8 mouse cellular contexts compared by ENCODE assay signal in the genomic region with DNA sequence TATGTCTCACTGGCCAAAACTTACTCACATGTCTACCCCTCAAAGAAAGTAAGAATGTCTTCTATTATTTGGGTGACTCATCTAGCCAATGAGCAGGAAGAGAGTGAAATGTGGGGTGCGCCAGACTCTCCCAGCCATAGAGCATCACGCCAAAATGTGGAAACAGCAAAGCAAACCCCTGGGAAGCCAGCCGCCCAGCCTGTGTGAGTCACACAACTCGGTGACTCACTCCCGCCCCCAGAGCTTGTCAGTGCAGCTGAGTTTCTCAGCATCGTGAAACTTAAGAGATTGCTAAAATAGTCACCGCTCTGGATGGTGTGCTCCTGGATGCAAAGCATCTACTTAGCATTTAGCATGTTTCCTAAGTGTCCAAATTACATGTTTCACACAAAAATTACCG. TPM values are rescaled to one million over a fixed set of nuclear protein-coding genes. Genes with fewer than 3 reads are reported as not detected.
DNase-seq lines count a peak whose midpoint lies in the region; ATAC-seq lines count a peak whose summit lies in the region.

No protein-coding gene starts in this region.

- DNase-seq in urinary bladder, postnatal 14 days (ENCODE audit: low spot score), result peak; percentile 83
- no peak for DNase-seq in urinary bladder, postnatal 10 days (ENCODE audit: low spot score)
- peak; percentile 28 to 45 for DNase-seq in layer of hippocampus, postnatal 25 days (ENCODE audit: extremely low spot score in 1 of 2, low spot score in 1 of 2)
- peak; percentile 79 for DNase-seq in skeletal muscle tissue, adult 2 months (ENCODE audit: low read depth, low spot score)
- no peak for DNase-seq in embryo, embryonic 10 days (ENCODE audit: low spot score)

- H3K4me2 ChIP-seq in forebrain, embryonic 13.5 days, result peak overlapping the region; percentile 27; the same call in 1 of the 2 replicates
- peak overlapping the region; percentile 62 for H3K4me2 ChIP-seq in heart, embryonic 16.5 days (ENCODE audit: low read depth, low read length)

- no peaks in the 10 kb centered on the region for H3K79me2 ChIP-seq in macrophage (ENCODE audit: inconsistent target)

- H3K9ac ChIP-seq in forebrain, embryonic 13.5 days, result no peak overlapping the region
- H3K9ac ChIP-seq in heart, embryonic 16.5 days (ENCODE audit: low read length), result no peak overlapping the region; the same call in 1 of the 2 replicates

- no peak overlapping the region for H3K27ac ChIP-seq in forebrain, embryonic 13.5 days
- 0 out of 2 replicates have a peak overlapping the region, but pooled peaks have one; percentile 20 for H3K27ac ChIP-seq in heart, embryonic 16.5 days (ENCODE audit: low read length)
- peak overlapping the region; percentile 71 for H3K27ac ChIP-seq in macrophage

- H3K4me3 ChIP-seq in forebrain, embryonic 13.5 days, result no peak overlapping the region
- H3K4me3 ChIP-seq in heart, embryonic 16.5 days (ENCODE audit: low read length), result peak overlapping the region; percentile 36
- H3K4me3 ChIP-seq in macrophage (ENCODE audit: inconsistent target), result no peak overlapping the region

- H3K27me3 ChIP-seq in forebrain, embryonic 13.5 days, result no peaks in the 10 kb centered on the region
- no peaks in the 10 kb centered on the region for H3K27me3 ChIP-seq in heart, embryonic 16.5 days (ENCODE audit: control insufficient read depth, insufficient read depth, low read length)

- no peaks in the 10 kb centered on the region for H3K9me3 ChIP-seq in forebrain, embryonic 13.5 days (replicated peaks)
- peaks cover 3% of the 10 kb centered on the region; the same call in 1 of the 2 replicates for H3K9me3 ChIP-seq in heart, embryonic 16.5 days (replicated peaks; ENCODE audit: control insufficient read depth, low read length)

- H3K36me3 ChIP-seq in forebrain, embryonic 13.5 days (ENCODE audit: poor library complexity, severe bottlenecking), result no peaks in the 10 kb centered on the region
- H3K36me3 ChIP-seq in heart, embryonic 16.5 days (ENCODE audit: control insufficient read depth, insufficient read depth), result no peaks in the 10 kb centered on the region
- no peaks in the 10 kb centered on the region for H3K36me3 ChIP-seq in macrophage (ENCODE audit: inconsistent target)

- 58% methylated on average over 8 of the region's 8 CpGs for WGBS in forebrain, embryonic 13.5 days
- 17% methylated on average over 8 of the region's 8 CpGs for WGBS in heart, embryonic 16.5 days
- WGBS in macrophage (ENCODE audit: missing documents), result 14% methylated on average over 8 of the region's 8 CpGs

- 0 out of 2 replicates have a peak, but pooled peaks cover 7% of the 10 kb centered on the region for H3K4me1 ChIP-seq in forebrain, embryonic 13.5 days
- H3K4me1 ChIP-seq in heart, embryonic 16.5 days (ENCODE audit: control insufficient read depth, insufficient read depth, low read length), result peaks cover 14% of the 10 kb centered on the region

- ATAC-seq in forebrain, embryonic 13.5 days, result no peak; the same call in 1 of the 2 replicates
- peak; percentile 69 for ATAC-seq in heart, embryonic 16.5 days (replicated peaks; ENCODE audit: extremely low read depth, insufficient read depth, low FRiP score)

RNA-seq across cellular contexts. Expression of a gene that starts 28.9 kb away (rescaled TPM):
- 13.4 and 13.9 TPM in 2 replicates for polyA plus RNA-seq in forebrain, embryonic 13.5 days (2015; fragmentation: Nextera tagmentation; extraction: Ambion mirVana)
- polyA plus RNA-seq in heart, embryonic 16.5 days (2015; fragmentation: Nextera tagmentation; extraction: Ambion mirVana), result 9.8 and 11.1 TPM in 2 replicates
- 10 to 100 TPM; 60.2 to 60.5 TPM for total RNA-seq in layer of hippocampus, postnatal 25 days (2021)
- 1,000 to 10,000 TPM in 5 of 26 experiments, 100 to 1,000 TPM in 5, 10 to 100 TPM in 12, 1 to 10 TPM in 4; 7.5 to 1,895 (median 41.6) TPM for total RNA-seq in macrophage (2018; cell fraction: chromatin; rRNA removed)
- total RNA-seq in macrophage (2018; cell fraction: cytosol; rRNA removed), result 100 to 1,000 TPM in 3 of 26 experiments, 10 to 100 TPM in 6, 1 to 10 TPM in 16, under 1 TPM in 1; 0.83 to 211 (median 4.4) TPM
- 1,000 to 10,000 TPM in 5 of 26 experiments, 100 to 1,000 TPM in 5, 10 to 100 TPM in 12, 1 to 10 TPM in 4; 6.4 to 1,914 (median 55.8) TPM for total RNA-seq in macrophage (2018; cell fraction: nucleus; rRNA removed)
- polyA plus RNA-seq in macrophage (2018), result 3.9 to 14.9 TPM (median 7.7 TPM) in 3 replicates

Comparison
In these comparisons a context has a peak if more than half of its experiments do, and no peak if none do; other contexts are left out.
1. DNase-seq: peak in urinary bladder, postnatal 14 days (single experiment), layer of hippocampus, postnatal 25 days (2 of 2) and skeletal muscle tissue, adult 2 months (single experiment); none in urinary bladder, postnatal 10 days (single experiment) and embryo, embryonic 10 days (single experiment).